Mouse (Mus musculus) heart, adult 11 months (tissue): Measurements from ENCODE around the gene Tmem106c.
A peak's percentile ranks its signal among the peaks of the same experiment; 100 is the strongest.

Source experiments
- DNase-seq: peaks from one replicate; pipeline ENCODE4 v3.0.0; 2022

Gene Tmem106c

GRCm38 (mm10) chr15:97954671-97955070, 9.3 kb upstream of the Tmem106c start:
- peak; percentile 68 for DNase-seq

DNA sequence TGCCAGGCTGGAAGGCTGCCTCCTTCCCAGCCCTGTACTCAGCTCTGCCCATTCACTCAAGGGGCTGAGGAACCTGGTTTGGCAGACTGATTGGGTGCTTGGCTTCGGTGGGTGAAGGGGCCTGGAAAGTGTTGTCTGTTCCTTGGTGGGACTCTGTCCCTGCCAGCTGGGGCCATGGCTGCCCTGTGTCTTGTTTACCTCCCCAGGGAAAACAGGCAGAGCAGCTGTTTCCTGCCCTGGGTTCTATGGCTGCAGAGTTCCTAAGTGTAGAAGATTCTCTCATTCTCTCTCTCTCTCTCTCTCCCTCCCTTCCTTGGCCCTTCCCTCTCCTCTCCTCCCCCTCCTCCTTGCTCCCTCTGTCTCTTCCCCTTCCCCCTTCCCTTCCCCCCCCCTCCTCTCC, 8.7 kb upstream of the Tmem106c start:
- peak; percentile 78 for DNase-seq

GRCm38 (mm10) chr15:97955742-97956141, 8.3 kb upstream of the Tmem106c start:
- peak; percentile 24 for DNase-seq

- DNase-seq = peak; percentile 76
Observed at GRCm38 (mm10) chr15:97956416-97956815, 7.6 kb upstream of the Tmem106c start.

- no peak for DNase-seq
Observed at GRCm38 (mm10) chr15:97963329-97963988, 541 bp upstream of the Tmem106c start.

DNA sequence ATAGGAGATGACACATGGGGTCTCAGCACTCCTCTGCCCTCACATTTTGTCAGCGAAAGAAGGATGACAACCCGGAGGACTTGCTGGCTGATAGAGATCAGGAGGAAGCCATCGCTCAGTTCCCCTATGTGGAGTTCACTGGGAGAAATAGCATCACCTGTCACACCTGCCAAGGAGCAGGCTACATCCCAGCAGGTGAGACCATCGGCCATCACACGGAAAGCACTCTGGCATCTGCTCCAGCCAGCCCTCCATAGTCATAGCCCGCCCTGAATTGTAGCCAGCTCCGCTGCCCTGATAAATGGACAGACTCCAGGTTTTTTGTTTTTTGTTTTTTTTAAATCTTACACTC, 812 bp downstream of the Tmem106c start:
- DNase-seq = peak; percentile 90

DNA sequence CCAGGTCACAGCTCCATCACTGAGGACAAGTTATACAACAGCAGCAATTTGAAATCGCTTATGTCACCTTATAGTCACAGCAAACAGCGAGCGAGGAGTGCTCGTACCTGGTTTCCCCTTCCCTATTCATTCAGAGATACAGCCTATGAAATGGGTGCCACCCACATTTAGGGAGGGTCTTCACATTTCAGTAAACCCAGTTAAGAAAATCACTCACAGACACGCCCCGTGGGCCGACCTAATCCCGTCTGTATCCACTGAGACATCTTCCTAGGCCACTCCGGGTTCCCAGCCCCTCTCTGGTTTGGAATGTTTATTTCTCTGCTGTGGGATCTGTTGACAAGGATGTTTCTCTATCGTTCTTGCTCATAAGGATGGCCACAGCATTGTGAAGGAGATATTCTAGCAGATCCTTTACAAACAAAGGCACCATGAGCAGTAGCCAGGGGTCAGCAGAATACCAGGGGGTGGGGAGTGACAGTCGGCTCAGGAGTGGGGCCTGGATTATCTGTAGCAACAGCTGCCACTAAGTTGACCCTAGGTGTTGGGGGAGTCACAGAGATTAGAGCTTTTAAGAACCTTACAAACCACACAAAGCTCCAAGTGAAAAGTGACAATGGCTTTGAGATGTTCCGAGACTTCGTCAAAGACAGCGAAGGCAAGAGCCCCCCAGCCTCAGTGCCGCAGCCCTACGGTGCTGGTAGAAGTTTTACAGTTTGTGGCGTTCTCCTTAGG, 1.5 kb downstream of the Tmem106c start:
- DNase-seq = peak; percentile 82

DNA sequence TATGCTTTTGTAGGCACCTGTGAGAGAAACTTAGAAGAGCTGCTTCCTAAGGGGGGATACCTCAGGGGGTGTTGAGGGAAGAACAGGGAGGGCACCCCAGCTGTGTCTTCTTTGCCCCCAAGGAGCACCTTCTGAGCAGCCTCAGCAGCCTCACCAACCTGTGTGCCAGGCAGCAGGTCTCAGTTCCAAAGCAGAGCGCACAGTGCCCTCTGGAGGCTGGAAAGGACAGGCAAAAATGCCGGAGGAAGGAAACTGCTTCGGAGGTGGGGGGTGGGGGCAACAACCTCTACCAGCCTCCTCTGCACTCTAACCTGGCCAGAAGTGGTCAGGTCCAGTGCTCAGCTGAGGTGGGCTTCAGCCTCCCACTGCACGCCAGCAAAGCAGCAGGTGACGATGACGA, 6.3 kb downstream of the Tmem106c start:
- peak; percentile 76 for DNase-seq

DNA sequence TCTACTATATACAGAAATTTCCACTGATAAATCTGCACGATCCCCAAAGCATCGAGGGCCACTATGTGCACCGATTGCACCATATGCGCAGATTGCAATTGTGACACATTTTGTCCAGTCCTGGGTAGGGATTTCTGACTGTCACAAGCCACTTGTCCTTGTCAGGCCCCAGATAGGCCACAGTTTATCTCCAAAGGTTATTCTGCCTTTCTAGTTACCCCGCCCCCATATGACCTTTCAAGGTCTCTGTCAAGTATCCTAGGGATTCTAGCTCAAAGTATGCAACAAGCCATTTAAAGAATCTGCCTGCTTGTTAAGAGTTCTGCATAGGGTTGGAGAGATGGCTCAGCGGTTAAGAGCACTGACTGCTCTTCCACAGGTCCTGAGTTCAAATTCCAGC, 8.6 kb downstream of the Tmem106c start:
- DNase-seq = peak; percentile 17

DNA sequence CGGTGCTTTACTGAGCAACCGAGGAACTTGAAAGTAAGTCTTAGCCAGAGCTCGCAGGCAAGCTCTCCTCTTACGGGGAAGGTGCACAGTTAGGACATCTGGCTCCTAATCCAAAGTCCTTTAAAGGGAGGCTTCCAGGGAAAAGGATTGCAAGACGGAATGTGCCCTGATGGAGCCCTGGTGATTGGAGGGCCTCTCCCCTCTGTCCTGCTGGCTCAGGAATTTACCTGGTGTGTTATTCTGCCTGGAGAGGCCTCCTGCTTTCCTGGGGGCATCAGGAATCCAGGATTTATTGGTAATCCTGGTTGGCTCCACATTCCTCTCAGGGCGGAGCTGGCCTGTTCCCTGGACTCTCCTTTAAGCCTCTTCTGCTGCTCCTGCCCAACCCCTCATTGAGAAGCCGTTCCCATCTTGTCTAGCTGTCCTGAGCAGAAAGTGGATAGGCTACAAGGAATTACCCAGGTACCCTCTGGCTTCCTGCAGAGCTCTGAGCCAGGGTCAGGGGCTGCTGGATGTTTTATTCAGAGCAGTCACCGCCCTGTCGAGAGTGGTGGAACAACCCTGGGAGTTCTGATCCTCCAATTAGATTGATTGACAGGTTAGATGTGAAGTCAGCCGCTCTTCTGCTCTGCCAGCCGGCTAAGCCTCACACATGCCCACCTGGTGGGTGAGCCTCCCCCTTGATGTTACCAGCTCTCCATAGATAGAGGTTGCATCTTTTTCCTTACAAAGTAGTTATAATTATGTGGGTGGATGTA, 9.4 kb downstream of the Tmem106c start:
- peak; percentile 63 for DNase-seq

GRCm38 (mm10) chr15:97981560-97981959, 17.6 kb downstream of the Tmem106c start:
- DNase-seq = no peak

DNA sequence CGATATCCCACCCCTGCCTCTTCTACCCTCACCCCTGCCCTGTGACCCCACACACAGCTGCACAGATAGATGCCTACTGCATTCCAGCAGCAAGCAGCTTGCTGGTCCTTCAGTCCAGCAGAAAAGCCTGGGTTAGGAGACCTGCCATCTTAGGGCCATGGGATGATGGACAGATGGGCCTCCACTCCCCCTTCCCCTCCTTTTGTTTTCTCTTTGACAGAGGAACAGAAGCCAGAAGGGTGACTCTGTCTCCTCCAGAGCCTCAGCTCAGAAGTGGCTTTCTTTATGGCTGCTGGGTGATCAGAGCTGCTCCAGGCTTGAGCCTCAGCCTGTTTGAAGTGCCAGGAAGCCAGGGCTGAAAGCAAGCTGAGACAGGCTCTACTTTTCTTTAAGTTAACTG, 25.5 kb downstream of the Tmem106c start:
- DNase-seq = no peak

- no peak for DNase-seq
Observed at GRCm38 (mm10) chr15:97990124-97990523, 26.1 kb downstream of the Tmem106c start.

- no peak for DNase-seq
Observed at GRCm38 (mm10) chr15:97990721-97991120, 26.7 kb downstream of the Tmem106c start.

DNA sequence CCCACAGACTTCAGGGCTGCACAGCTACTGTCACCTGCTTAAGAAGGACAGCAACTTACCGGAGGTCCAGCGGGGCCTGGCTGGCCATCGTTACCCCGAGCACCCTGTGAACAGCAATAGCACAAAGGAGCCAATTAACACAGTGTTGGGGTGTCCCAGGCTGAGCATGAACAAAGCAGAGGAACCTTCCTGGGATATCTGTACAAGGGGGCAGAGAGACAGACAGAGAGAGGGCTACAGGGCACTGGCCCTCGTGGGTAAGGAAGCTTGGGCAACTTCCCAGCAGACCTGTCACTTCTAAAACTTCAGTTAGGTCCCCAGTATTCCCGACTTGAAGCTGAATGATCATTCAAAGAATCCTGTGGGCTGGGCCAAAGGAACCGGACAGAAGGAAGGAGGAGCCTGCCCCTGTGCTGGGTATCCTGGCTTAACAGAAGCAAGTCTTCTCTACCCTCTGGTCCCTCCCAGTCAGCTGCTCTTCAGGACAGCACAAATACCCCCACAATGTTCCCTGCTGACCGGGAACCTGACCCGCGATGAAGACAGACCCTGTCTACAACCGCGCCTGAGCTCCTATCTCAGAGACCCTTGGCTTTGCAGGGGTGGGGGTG, 27.4 kb downstream of the Tmem106c start:
- DNase-seq = no peak

DNA sequence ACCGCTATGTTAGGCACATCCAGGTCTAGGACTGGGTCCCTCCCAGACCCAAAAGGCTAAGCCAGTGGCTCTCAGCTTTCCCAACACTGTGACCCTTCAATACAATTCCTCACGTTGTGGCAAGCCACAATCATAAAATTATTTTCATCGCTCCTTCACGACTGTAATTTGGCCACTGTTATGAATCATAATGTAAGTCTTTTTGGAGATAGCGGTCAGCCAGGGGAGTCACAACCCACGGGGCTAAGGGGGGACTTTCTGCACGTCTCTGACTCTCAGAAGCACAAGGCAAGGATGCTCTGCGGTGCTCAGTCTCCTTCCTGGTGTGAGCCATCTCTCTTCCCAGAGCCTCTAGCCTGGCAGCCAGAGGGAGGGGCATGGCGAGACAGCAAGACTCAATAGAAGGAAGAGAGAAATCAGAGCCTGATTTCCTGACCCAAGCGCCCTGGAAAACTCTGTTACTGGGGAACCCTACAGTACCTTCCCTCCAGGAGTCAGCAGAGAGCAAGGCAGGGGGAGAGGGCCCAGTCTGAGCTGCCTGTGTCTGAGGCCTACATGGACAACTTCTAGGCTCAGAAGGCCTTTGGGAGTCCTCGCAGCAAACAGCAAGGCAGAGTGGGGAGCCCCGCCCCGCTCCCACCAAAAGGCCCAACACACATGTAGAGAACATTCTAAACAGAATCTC, 28.2 kb downstream of the Tmem106c start:
- no peak for DNase-seq

- DNase-seq = peak; percentile 99
Observed at GRCm38 (mm10) chr15:97992712-97993286, 28.8 kb downstream of the Tmem106c start.

DNA sequence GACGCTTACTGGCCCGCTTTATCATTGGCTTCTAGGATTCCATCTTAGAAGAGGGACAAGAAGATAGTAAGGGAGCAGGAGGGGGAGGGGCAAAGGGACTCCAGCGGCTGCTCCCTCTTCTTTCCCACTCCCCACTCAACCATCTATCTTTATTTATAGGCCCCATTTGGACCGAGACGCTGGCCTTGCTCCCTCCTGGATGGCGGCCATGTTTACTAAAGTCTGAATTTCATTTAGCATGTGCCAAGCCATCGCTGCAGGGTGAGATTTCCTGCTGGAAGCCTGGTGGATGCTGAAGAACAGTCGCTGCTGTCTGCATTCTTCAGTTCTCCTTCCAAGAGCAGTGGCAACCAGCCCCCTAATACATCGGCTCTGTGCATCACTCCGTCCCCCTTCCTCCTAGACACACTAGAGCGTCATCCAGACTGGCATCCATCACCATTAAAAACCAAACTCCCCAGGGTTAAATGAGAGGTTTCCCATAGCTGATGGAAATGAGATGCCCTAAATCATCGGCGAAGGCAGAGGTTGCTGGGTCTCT, 32.8 kb downstream of the Tmem106c start:
- no peak for DNase-seq

DNA sequence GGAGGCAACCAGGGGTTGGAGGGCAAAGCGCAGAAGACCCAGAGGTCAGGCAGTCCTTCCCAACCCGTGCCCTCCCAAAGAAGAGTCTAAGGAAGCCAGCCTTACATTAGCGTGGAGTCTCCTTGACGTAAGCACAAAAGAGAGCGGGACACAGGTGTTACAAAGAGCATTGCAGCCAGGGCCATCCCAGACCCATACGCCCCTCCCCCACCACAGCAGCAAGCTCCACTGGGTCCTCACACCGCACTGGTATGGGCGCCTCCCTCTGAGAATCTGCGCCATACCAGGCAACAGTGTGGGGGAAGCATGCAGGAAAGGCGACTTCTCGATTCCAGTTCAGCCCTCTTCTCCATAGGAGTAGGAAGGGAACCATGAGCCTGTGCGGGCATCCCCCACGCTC, 35.5 kb downstream of the Tmem106c start:
- no peak for DNase-seq

DNA sequence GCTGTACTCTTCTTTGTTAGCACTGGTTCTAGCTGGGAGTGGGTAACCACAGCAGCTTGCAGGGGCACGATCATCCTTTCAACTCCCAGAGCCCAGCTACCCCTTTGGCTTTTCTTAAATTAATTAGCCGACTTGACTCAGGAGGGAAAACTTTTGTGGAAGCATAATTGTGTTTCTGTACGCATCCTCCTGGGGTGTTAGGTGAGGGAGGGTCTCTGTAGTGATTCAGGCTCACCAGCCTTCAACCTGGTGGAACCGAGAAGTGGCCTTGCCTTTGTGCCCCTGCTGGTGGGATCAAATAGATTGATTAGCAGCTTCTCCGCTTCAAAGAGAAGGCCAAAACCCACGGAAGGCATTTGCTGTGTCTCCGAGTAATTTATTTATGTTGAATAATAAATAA, 36.0 kb downstream of the Tmem106c start:
- no peak for DNase-seq

GRCm38 (mm10) chr15:98001321-98002112, 37.5 kb downstream of the Tmem106c start:
- no peak for DNase-seq
